Mouse (Mus musculus): Measurements from ENCODE around the gene Cdk4.

Gene Cdk4

DNA sequence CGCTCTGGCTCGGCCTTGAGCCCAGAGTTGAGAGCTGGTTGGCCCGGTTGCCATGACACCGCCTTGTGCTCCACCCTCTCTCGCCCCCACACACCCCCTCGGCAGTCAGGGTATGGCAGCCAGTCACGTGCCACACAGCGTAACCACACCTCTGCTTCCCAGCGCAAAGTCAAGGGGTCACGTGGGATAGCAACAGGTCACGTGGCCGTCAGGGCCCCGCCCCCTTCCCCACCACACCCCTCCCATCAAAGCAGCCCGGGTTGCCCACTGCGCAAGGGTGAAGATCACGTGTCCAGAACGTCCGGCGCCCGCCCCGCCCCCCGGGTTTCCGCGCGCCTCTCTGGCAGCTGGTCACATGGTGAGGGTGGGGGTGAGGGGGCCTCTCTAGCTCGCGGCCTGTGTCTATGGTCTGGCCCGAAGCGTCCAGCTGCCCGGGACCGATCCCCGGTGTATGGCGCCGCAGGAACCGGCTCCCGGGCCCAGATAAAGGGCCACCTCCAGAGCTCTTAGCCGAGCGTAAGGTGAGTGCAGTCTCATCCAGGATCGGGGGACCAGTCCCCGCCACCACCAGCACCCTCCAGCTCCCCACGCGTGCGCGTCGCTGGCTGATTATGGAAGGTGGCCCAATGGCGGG, at the start of gene Cdk4:
Gene Cdk4 (plus strand): TSS at position 296 of the 634 bp plus-strand sequence.
- peak; percentile 98 for DNase-seq

DNA sequence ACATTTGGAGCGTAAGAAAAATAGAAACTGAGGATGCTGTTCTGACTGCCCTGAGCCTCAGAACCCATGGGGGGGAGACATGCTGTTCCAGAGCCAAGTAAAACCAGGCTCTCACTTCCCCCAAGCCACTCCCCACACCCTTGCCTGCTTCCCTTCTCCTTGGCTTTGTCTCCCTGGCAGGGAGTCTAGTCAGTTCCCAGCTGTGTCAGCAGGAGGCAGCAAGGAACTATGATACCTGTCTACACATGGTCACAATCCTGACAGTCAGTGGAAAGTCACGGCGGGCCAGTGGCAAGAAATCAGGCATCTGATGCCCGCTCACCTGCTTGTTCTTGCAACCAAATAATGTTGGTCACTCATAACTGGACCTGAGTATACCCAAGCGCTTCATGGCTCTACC, 46.8 kb upstream of the Cdk4 start:
- DNase-seq: no peak

DNA sequence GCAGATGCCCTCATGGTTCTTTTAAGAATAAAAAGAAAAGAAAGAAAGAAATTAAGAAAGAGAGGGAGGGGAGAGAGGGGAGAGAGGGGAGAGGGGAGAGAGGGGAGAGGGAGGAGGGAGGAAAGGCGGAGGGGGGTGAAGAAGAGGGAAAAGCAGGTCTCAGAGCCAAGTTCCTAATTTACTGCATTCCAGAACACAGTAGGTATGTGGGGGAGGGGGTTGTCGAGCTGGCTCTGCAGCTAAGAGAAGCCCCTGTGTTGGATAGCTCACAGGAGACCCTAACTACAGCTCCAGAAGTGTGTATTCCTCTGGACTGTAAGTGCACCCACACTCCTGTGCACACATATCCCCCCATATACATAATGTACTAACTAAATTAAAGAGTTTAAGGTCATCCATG, 46.3 kb upstream of the Cdk4 start:
- DNase-seq: no peak

DNA sequence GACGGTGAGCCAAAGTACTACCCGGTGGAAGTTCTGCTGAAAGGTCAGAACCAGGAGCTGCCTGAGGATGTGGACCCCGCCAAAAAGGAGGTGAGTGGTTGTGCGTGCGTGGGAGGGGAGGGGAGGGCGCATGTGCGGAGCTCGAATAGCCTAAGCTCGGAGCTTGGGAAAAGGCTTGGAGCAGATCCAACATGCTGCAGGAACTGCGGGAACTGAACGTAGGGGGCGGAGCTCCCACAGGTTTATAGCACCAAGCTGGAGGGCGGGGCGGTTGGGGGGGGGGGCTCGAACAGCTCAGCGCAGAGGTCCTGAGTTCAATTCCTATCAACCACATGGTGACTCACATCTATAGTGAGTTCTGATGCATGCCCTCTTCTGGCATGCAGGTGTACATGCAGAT, 44.9 kb upstream of the Cdk4 start:
- DNase-seq: no peak

DNA sequence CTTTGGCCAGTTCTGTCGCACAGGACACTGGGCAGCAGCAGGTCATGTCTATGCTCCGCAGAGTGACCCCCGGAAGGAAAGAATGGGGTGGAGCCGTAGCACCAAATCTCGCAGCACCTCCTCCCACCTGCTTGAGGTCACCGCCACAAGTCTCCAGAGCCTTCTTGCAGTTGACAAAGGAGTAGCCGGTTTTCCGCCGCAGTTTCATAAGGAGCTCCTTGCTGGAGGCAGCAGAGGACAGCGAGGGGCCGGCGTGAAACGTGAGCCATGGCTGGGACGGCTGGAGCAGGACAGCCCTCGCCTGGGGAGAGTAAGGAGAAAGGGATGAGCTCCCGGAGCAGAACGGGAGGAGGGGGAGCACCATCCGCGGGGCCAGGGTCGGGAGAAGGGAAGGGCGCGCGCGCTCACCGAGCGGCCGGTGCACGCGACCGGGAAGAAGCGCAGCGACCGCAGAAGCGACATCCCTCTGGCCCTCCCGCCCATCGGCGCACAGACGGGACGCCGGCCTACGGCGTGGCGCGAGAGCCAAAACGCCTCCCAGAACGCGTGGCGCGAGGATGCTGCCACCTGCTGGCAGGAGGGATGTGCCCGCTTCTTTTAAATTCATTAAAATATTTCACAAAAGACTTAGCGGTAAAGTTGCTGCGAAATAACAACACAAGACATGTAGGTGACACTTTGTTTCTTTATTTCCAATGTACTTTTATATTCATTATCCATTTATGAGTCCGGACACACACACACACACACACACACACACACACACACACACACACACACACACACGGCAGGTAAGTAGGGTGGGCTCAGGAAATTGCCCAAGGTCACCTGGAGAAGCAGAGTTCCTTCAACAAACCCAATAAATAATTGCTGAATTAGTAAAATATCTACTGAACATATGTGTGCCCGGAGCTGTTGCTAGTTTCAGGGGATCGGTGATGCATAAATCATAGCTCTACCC, 32.7 kb upstream of the Cdk4 start, which contains the start of gene Tsfm:
Gene Tsfm (minus strand): TSS at position 505 of the 961 bp plus-strand sequence.
- DNase-seq: peak; percentile 88 to 91

DNA sequence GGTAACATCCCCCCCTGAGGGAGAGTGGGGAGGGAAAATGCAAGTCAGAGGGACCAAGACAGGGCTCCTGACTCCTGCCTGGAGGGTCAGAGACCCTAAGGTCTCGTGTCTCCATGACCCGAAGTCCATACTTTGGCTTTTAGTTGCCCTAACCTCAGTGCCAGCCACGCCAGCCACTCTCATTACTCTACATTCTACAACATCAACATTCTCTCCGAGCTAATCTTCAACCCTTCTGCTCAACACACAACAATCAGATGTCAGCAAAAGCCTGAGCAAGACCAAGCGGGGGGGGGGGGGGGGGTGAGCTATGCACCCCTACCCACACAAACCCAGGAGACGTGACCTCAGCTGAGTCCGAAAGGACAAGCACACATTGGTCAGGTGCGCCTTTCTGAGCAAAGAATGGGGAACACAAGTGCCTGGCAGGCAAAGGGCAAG, 30.0 kb upstream of the Cdk4 start:
- no peak for DNase-seq

DNA sequence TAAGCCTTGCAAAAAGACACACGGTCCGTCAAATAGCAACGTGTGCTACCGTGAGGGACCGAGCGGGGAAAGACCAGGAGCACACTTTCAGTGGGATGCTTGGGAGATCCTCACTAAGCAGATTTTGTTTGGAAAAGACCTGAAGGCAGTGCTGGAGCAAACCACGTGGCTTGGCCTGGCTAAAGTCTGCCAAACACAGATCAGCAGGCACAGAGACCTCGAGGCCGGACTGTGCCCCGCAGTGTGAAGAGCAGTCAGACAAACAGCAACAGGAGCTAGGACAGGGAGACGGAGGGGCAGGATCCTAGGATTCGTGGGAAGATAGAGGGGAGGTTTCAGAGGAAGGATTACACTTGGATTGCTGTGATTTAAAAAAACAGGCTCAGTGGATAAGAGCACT, 27.1 kb upstream of the Cdk4 start:
- no peak for DNase-seq

DNA sequence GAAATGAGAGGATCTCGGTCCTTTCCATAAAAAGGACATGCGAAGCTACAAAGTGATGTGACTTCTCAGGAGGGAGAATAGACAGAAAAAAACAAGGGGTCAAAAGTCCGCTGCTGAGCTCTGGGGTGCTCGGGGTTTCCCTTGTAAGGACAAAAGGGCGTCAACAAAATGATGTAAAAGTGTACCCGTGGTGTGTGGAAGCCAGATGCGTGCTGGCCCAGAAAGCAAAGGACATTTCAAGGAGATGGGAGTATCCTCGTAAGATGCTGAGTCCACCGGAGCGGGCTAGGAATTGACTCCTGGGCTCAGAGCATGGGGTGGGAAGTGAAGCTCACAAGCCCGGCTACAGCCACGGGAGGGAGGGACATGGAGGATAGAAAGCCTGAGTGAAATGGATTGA, 25.7 kb upstream of the Cdk4 start:
- no peak for DNase-seq

DNA sequence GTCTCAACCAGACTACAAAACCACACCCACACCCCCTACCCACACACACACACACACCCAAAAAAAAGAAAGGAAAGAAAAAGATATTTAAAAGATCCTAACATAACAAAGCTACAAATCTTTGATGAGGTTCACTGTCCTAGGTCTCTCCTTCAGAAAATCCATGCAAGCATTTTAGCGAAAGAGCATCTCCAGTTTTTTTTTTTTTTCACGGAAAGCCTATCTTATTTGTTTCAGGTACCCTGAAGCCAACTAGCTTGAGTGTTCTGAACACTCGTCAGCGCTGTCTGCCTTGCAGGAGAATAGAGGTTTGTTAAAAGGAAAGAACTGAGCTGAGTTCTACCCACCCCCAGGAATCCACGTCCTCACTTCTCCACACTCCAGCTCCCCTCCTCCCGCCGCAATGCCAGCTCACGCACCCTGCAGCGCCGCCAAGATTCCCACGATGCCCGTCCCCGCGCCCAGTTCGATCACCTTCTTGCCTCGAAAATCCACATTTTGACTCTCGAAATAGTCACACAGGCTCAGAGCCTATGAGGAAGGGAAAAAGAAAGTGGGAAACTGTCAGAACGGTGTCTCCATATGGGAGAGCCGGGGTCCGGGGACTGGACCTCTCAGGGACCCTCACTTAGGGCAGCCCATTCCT, 22.6 kb upstream of the Cdk4 start:
- DNase-seq: no peak

DNA sequence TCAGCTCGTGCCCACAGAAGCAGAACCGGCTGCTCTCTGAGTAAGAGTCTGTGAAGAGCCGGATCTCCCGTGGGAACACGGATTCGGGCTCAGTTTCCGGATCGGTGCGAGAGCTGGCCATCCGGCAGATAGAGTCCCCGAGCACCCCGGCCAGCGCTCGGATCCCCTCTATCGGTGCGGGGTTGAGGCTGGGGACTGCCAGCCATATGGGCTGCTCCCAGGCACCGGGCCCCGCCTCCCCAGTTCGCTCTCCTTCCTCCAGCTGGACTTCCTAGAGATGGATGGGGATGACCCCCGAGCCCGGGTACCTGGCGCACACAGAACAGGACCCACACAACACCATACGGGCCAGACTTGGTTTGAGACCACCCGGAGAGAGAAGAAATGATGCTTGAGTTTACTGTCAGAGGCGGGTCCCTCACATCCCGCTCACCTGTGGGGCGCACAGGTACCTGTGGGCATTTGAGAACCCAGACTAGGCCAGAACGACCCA, 22.0 kb upstream of the Cdk4 start, which contains the start of the genes Mettl1 and Eef1akmt3:
Gene Mettl1 (plus strand): TSS at position 141 of the 493 bp plus-strand sequence.
Gene Eef1akmt3 (minus strand): TSS at position 240 of the 493 bp plus-strand sequence.
- DNase-seq: peak in 1 of 2 experiments; percentile 41

DNA sequence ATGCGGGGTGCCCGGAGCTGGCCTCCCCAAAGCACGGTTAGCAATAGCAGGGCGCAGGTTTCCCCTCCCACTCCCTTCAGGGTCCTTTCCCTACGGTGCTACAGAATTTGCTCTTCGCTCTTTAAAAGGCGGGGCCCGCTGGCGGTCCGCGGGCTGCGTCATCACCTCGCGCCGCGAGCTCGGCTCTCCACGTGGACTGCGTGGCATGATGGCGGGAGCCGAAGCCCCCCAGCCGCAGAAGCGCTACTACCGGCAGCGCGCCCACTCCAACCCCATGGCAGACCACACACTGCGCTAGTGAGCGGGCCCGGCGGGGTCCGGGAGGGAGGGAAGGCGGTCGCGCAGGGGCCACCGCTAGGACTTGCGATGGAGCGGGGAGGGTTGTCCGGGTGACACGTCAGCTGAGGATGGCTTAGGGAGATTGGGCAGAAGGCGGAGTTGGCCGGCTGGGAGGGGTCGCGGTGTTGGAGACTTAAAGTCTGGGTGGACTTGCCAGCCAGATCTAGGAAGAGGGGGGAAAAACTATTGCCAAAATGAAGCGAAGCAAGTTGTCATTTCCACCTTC, 21.5 kb upstream of the Cdk4 start:
- peak; percentile 82 for DNase-seq

DNA sequence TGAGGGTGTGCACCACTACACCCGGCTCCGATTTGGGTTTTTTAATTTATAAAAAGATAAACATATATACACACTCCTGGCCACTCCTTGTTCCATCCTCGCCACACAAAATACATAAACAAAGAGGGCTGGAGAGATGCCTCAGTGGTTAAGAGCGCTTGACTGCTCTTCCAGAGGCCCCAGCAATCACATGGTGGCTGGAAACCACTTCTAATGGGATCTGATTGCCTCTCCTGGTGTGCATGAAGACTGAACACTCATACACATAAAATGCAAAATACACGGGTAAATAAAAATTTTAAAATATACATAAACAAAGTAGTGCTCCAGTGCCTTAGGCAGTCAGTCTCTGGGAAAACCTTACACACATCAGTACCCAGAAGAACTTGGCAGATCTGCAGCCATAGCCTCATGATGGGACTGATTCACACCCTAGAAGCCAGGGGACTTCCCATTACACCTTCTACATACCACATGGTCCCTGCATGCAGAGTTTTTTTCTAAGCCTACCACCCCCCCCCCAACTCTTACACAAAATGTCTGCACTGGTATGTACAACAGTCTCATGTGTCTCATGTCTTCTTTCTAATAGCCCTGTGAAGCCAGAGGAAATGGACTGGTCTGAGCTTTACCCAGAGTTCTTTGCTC, 20.7 kb upstream of the Cdk4 start:
- no peak for DNase-seq

DNA sequence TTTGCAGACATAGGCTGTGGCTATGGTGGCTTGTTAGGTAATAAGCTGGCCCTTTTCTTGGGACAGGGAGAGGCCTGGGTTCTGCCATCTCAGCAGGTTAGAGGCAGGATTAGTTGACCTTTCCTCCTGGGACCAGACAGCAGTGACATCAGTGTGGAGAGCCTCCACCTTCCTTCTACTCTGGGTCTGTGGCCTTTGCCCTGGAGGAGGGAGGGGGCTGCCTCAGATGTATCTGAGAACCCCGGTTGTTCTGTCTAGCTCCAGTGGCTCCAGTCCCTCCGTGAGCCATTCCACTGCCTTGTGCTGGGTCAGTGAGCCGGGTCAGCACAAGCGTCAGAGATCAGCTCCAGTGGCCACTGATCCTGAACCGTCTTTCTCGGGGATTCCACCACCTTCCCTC, 20.1 kb upstream of the Cdk4 start:
- no peak for DNase-seq

DNA sequence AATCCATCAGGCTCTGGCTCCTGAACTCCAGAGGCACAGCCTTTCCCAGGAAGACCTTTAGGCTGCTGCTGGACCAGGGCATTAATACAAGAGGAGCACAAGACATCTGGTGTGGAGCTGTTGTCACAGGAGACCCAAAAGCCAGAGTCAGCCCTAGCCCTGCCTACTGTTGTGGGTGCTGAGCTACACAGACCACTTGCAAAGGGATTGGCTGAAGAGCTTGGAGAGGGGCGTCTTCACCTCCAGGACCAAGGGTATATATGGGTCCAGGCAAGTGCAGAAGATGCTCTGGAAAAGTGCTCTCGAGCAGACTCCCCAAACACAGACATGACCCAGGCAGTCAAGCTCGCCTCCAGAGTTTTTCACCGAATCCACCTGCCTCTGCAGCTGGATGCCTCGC, 15.4 kb upstream of the Cdk4 start, which contains the start of gene Cyp27b1:
Gene Cyp27b1 (plus strand): TSS at position 297 of the 400 bp plus-strand sequence.
- DNase-seq: no peak

DNA sequence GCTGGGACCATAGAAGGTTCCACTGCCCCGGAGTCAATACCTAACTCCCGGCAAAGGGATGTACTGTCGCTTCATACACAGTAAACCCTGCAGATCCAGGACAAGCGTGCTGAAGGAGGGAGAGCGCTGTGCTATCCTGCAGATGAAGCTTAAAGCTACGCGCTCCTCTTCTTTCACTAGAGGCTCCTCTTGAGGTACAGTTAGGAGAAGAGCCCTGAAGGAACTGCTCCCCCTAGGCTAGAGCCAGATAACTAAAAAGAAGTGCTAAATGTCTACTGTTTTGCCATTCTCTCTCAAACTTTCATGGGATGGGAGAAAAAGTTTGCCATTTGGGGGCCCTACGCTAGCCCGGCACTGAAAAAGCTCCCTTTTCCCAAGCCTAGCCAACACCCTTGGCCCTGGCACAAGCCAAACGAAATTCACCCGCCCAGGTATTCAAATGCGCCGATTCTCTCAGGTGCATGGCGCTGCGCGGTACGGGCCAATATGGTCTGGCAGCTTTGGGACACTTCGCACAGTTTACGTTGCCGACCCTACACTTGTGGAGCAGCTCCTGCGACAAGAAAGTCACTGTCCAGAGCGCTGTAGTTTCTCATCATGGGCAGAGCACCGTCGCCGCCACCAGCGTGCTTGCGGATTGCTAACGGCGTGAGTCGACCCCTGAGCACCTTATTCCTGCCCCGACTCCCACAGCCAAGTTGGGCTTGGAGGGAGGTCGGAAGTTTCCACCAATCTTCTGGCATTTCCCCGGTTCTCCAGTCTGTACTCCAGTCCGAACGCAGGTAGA, 14.5 kb upstream of the Cdk4 start:
- DNase-seq: no peak

DNA sequence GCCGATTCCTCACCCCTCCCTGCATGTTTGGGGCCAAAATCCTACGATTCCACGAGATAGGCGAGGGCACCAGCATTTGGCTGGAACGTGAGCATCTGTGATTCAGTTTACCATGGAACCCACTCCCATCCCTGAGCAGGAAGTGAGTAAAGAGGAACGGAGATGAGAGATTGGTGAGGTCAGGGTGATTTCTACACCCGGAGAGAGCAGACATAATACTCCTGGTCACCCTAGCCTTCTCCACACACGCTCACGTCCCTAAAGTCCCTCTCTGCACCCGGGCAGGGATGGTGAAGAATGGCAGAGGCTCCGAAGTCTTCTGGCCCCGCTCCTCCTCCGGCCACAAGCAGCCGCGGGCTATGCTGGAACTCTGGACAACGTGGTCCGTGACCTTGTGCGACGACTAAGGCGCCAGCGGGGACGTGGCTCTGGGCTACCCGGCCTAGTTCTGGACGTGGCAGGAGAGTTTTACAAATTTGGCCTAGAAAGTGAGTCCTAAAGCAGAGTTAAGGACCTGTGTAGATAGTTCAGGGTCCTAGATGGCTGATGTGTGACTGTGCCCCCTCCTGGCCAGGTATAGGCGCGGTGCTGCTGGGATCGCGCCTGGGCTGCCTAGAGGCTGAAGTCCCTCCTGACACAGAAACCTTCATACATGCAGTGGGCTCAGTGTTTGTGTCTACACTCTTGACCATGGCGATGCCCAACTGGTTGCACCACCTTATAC, 13.8 kb upstream of the Cdk4 start:
- no peak for DNase-seq

DNA sequence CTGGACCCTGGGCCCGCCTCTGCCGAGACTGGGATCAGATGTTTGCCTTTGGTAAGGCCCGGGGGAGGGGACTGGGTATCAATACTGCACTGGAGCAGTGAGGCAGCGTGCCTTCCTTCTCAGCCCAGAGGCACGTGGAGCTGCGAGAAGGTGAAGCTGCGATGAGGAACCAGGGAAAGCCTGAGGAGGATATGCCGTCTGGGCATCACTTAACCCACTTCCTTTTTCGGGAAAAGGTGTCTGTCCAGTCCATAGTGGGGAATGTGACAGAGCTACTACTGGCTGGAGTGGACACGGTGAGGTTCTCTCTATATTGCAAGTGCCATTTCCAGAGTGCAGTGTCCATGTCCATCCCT, 13.2 kb upstream of the Cdk4 start:
- no peak for DNase-seq

DNA sequence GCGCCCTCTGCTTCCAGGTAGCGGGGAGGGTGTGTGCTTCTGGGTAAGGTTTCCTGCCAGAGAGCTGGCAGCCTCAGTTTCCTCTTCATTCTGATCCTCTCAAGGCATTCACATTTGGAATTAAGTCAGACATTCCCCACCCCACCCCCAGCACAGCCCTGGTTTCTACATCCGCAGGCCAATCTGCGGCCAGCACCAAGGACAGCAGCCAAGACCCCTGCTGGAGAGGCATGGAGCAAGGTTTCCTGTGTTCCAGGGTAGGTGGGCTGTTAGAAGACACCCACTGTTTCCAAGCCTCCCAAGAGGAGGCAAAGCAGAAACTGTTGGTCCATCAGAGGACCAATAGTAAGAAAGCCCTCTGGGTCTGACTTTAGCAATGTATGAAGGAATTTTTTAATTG, 8.7 kb upstream of the Cdk4 start:
- DNase-seq: no peak

DNA sequence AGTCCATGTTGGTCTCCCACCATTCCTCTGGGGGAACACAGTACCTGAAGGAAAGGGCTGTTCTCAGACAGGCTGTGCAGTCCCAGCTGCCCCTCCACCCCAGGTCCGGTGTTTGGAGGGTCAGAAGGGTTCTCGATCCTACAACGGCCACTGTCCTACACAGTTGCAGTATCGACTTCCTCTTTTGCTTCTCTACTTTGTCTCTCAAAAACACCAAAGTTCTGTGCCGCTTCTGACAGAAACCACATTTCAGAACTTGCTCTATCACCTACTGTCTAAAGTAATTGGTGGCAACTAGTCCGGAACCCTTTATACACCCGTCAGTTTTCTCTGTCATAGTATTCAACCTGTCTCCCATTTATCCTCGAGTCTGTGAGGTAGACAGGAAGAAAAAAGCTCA, 7.9 kb upstream of the Cdk4 start:
- no peak for DNase-seq

DNA sequence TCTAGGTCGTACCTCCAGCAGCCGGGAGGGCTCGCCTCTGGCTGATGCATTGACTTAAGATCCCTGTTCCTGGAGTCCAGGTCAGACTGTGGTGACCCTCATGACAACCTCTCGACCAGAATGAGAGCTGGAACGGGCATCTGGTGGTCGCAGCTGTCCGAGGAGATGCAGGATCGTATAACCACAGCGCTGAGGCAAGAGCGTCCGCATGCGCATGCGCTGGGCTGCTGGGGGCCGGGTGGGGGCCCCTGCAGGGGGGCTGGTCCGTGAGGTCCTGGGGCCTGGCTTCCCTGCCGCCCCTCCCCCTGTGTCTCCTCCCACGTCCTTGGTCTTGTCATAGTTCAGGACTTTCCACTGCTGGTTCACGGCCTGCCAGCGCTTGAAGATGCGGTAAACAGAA, 6.8 kb upstream of the Cdk4 start:
- no peak for DNase-seq

DNA sequence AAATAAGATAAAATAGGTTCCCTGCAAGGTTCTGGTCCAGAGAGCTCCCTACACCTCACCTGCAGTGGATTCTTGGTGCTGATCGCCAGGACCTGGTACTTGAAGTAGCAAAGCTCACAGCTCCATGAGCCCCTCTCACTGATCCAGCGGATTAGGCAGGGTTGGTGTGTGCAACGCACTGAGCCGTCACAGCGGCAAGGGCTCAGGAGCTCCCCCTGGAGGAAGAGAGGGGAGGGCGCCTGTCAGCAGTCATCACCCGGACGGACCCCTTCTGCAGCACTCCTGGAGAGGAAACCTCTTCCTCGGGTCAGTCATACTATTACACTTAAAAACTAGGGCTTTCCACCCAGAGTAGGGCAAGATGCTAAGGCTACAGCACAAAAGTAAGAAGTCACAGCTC, 5.2 kb upstream of the Cdk4 start:
- peak; percentile 63 to 78 for DNase-seq

Measured in lung, adult 18-20 months (tissue).